Mouse (Mus musculus): ENCODE data around the gene Wnk1.

- TF ChIP-seq CTCF (IDR thresholded peaks at IDR 0.05; ENCODE audit: control insufficient read depth, insufficient read depth, low read length) = no peak
- no peak for TF ChIP-seq POLR2A (IDR thresholded peaks at IDR 0.05; ENCODE audit: borderline replicate concordance, control insufficient read depth, low read depth, low read length)
Observed at GRCm38 (mm10) chr6:120045406-120045805, 6.9 kb upstream of the Wnk1 start.
